Mouse (Mus musculus): Measurements from ENCODE around the gene Stpg3. TPM values are rescaled to one million over a fixed set of nuclear protein-coding genes. Genes with fewer than 3 reads are reported as not detected.

The Stpg3 gene
- polyA plus RNA-seq, 1 experiment = not detected

DNA sequence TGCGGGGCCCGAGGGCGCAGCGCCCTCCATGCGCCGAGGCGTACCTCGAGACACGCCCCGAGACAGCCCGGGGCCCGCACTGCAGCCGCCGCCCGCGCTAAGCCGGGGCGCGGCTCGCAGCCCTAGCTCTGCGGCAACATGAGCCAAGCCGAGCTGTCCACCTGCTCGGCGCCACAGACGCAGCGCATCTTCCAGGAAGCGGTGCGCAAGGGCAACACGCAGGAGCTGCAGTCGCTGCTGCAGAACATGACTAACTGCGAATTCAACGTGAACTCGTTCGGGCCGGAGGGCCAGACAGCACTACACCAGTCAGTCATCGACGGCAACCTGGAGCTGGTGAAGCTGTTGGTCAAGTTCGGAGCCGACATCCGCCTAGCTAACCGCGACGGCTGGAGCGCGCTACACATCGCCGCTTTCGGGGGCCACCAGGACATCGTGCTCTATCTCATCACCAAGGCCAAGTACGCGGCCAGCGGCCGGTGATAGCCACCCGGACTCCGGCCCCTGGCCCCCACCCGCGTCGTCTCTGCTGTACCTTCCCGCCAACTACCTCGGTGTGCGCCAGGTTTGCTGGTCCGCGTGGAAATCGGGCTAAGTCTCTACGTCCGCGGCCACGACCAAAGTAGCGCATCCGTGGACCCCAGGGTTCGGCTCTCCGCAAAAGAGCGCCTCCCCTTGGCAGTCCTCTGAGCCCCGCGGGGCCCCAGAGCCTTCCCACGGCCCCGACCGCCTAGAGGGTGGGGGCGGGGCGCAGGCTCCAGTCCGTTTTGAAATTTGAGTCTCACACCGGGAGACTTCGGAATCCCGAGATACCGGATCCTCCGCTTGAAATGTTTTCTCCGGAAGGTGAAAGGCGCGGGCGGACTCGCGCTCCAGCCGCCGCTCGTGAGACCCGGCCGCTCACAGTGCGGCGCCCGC, 33.2 kb downstream of the Stpg3 start:
- H3K79me3 ChIP-seq (ENCODE audit: low read depth) = no peaks in the 10 kb centered on the region
- H3ac ChIP-seq (ENCODE audit: control insufficient read depth, insufficient read length, low read depth) = peak overlapping the region; percentile 50

DNA sequence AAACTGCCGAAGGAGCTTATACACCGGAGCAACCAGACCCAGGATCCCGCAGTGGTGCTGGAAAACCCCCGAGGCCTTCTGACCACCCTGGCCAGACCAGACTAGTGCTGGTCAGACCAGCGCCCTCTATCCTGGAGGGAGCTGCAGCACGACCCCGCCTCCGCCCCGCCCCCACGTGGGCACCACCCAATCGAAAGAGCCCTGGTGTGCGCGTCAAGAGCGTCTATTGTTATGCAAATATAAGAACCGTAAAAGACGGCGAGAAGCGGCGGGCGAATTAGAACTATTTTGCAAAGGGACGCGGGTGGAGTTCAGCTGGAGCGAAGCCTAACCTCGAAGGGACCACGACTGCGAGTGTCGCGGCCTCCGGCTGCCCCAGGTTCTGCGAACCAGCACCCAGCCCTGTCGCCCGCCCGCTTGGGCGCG, 33.9 kb downstream of the Stpg3 start, which contains the start of gene Nrarp:
Nrarp (plus strand) TSS at position 281 of the 426 bp plus-strand sequence.
- Histone ChIP-seq H3K4me3 (ENCODE audit: insufficient read depth, poor library complexity, severe bottlenecking) (peak within 1 kb of the TSS; percentile 34), H3ac (ENCODE audit: control insufficient read depth, insufficient read length, low read depth) (peak within 1 kb of the TSS; percentile 50), H3K36me3 (ENCODE audit: control insufficient read depth, insufficient read depth) (no peaks in the 10 kb centered on the region), H3K79me2 (ENCODE audit: control insufficient read depth, insufficient read depth) (no peaks in the 10 kb centered on the region), H3K79me3 (ENCODE audit: low read depth) (no peaks in the 10 kb centered on the region), H3K27me3 (ENCODE audit: control insufficient read depth, insufficient read depth, insufficient read length) (peaks cover 5% of the 10 kb centered on the region)
- peak; percentile 35 for TF ChIP-seq MAX (IDR thresholded peaks at IDR 0.05)
- no peak for TF ChIP-seq FOSL1 (IDR thresholded peaks at IDR 0.05; ENCODE audit: insufficient read depth, low read length, poor library complexity, severe bottlenecking)
- peak; percentile 58 for TF ChIP-seq CTCF (IDR thresholded peaks at IDR 0.05; ENCODE audit: control insufficient read depth, insufficient read depth, insufficient read length)
- TF ChIP-seq MYOD1 (IDR thresholded peaks at IDR 0.05; ENCODE audit: control insufficient read depth, insufficient read length, low read depth) = no peak
- peak; percentile 54 for TF ChIP-seq USF1 (IDR thresholded peaks at IDR 0.05; ENCODE audit: low read depth)

More for the DNA sequence above, 33.2 kb downstream of the Stpg3 start:
- H3K4me3 ChIP-seq (ENCODE audit: insufficient read depth, poor library complexity, severe bottlenecking) = peak overlapping the region; percentile 34
- H3K36me3 ChIP-seq (ENCODE audit: control insufficient read depth, insufficient read depth) = no peaks in the 10 kb centered on the region
- TF ChIP-seq CEBPB (IDR thresholded peaks at IDR 0.05; ENCODE audit: low read depth) (no peak), FOSL1 (IDR thresholded peaks at IDR 0.05; ENCODE audit: insufficient read depth, low read length, poor library complexity, severe bottlenecking) (no peak), CTCF (IDR thresholded peaks at IDR 0.05; ENCODE audit: control insufficient read depth, insufficient read depth, insufficient read length) (no peak), MYOG (IDR thresholded peaks at IDR 0.05; ENCODE audit: control insufficient read depth, extremely low read depth, insufficient read length) (no peak), MYOD1 (IDR thresholded peaks at IDR 0.05; ENCODE audit: control insufficient read depth, insufficient read length, low read depth) (no peak), USF1 (IDR thresholded peaks at IDR 0.05; ENCODE audit: low read depth) (no peak), MAX (IDR thresholded peaks at IDR 0.05) (no peak)
- peaks cover 5% of the 10 kb centered on the region for H3K27me3 ChIP-seq (ENCODE audit: control insufficient read depth, insufficient read depth, insufficient read length)
- no peaks in the 10 kb centered on the region for H3K79me2 ChIP-seq (ENCODE audit: control insufficient read depth, insufficient read depth)

DNA sequence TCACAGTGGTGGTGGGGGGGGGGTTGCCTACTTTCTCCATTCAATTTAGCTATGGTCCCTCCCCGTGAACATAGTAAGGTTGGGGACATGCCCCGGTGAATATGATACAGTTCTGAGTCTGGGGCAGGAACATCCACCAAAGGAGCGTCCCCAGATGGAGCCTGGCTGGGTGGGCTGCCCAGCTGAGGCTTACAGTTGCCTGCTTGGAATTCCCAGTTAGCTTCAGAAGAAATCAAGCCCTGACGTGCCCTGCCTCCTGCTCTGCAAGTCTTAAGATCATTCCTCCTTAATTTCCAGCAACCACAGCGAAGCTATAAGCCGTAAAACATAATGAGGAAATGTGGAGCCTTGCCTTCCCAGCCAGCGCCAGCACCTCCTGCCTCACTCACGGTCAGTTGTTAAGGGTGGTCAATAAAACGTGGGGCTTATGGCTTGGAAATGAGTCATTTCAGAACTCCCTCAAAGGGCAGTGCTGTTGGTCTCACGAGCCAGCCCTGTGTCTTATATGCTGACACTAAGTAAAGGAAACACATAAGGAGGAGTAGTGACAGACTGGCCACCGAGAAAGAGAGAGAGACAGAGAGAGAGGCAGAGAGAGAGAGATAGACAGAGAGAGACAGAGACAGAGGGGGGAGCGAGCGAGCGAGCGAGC, 34.7 kb downstream of the Stpg3 start:
- H3K27me3 ChIP-seq (ENCODE audit: control insufficient read depth, insufficient read depth, insufficient read length) = peaks cover 4% of the 10 kb centered on the region
- TF ChIP-seq CEBPB (IDR thresholded peaks at IDR 0.05; ENCODE audit: low read depth) (no peak), FOSL1 (IDR thresholded peaks at IDR 0.05; ENCODE audit: insufficient read depth, low read length, poor library complexity, severe bottlenecking) (no peak), CTCF (IDR thresholded peaks at IDR 0.05; ENCODE audit: control insufficient read depth, insufficient read depth, insufficient read length) (no peak), MYOG (IDR thresholded peaks at IDR 0.05; ENCODE audit: control insufficient read depth, extremely low read depth, insufficient read length) (no peak), MAX (IDR thresholded peaks at IDR 0.05) (no peak), MYOD1 (IDR thresholded peaks at IDR 0.05; ENCODE audit: control insufficient read depth, insufficient read length, low read depth) (no peak), USF1 (IDR thresholded peaks at IDR 0.05; ENCODE audit: low read depth) (no peak)
- H3K36me3 ChIP-seq (ENCODE audit: control insufficient read depth, insufficient read depth) = no peaks in the 10 kb centered on the region
- no peaks in the 10 kb centered on the region for H3K79me3 ChIP-seq (ENCODE audit: low read depth)
- H3K79me2 ChIP-seq (ENCODE audit: control insufficient read depth, insufficient read depth) = no peaks in the 10 kb centered on the region
- no peak overlapping the region for H3K4me3 ChIP-seq (ENCODE audit: insufficient read depth, poor library complexity, severe bottlenecking)
- H3ac ChIP-seq (ENCODE audit: control insufficient read depth, insufficient read length, low read depth) = no peak overlapping the region

DNA sequence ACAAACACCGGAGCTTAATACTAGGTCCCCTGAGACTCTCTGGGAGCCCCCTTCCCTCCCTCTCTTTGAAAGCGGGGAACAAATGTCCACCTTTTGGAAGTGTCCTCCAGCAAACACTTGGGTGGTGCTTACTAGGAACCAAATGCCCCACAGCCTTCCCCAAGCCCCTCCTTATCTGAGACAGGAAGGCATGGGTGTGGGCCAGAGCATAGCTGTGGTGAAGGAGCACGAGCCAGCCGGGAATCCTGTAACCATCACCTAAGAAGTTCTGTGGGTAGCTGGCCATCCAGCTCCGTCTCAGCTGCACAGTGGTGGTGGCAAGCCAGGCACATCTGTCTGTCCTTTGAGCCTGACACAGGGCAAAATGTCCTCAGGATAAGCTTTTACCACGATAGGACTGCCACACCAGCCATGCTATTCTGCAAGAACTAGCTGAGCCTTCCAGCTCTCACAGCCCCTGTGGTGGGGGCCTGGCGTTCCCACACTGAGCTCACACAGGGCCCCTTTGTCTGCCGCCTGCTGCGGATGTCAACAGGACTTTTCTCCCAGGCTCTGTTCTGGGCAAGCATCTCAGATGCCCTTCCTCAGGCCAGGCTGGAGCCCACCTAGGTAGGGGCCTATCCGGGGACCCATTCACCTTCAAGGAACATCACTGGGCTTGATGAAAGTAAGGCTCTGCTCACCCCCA, 36.0 kb downstream of the Stpg3 start:
- Histone ChIP-seq H3K79me2 (ENCODE audit: control insufficient read depth, insufficient read depth) (no peaks in the 10 kb centered on the region), H3K79me3 (ENCODE audit: low read depth) (no peaks in the 10 kb centered on the region), H3K4me3 (ENCODE audit: insufficient read depth, poor library complexity, severe bottlenecking) (no peak overlapping the region), H3ac (ENCODE audit: control insufficient read depth, insufficient read length, low read depth) (no peak overlapping the region), H3K27me3 (ENCODE audit: control insufficient read depth, insufficient read depth, insufficient read length) (no peaks in the 10 kb centered on the region), H3K36me3 (ENCODE audit: control insufficient read depth, insufficient read depth) (no peaks in the 10 kb centered on the region)
- no peak for TF ChIP-seq MYOG (IDR thresholded peaks at IDR 0.05; ENCODE audit: control insufficient read depth, extremely low read depth, insufficient read length)
- no peak for TF ChIP-seq MYOD1 (IDR thresholded peaks at IDR 0.05; ENCODE audit: control insufficient read depth, insufficient read length, low read depth)
- TF ChIP-seq MAX (IDR thresholded peaks at IDR 0.05) = no peak
- TF ChIP-seq CEBPB (IDR thresholded peaks at IDR 0.05; ENCODE audit: low read depth) = no peak
- no peak for TF ChIP-seq CTCF (IDR thresholded peaks at IDR 0.05; ENCODE audit: control insufficient read depth, insufficient read depth, insufficient read length)
- no peak for TF ChIP-seq FOSL1 (IDR thresholded peaks at IDR 0.05; ENCODE audit: insufficient read depth, low read length, poor library complexity, severe bottlenecking)
- TF ChIP-seq USF1 (IDR thresholded peaks at IDR 0.05; ENCODE audit: low read depth) = no peak

DNA sequence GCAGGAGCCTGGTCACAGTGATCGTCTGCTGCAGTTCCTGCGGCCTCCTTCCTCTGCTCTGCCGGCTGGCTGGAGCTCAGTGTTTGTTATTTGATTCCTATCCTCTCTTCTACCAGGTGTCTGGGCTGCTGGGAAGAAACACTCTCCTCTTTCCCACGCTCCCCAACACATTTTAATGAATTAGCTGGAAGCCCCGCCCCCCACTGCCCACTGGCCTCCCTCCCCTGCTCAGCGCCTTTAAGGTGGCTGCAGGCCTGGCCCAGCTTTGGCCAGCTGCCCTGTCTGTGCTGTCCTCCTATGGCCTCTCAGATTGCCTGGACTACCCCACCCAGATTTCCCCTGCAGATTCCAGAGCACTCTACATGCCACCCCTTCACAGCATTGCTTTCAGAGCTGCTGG, 36.8 kb downstream of the Stpg3 start:
- Histone ChIP-seq H3K27me3 (ENCODE audit: control insufficient read depth, insufficient read depth, insufficient read length) (no peaks in the 10 kb centered on the region), H3K79me3 (ENCODE audit: low read depth) (no peaks in the 10 kb centered on the region), H3ac (ENCODE audit: control insufficient read depth, insufficient read length, low read depth) (no peak overlapping the region), H3K4me3 (ENCODE audit: insufficient read depth, poor library complexity, severe bottlenecking) (no peak overlapping the region), H3K79me2 (ENCODE audit: control insufficient read depth, insufficient read depth) (no peaks in the 10 kb centered on the region), H3K36me3 (ENCODE audit: control insufficient read depth, insufficient read depth) (no peaks in the 10 kb centered on the region)
- TF ChIP-seq FOSL1 (IDR thresholded peaks at IDR 0.05; ENCODE audit: insufficient read depth, low read length, poor library complexity, severe bottlenecking) (no peak), MAX (IDR thresholded peaks at IDR 0.05) (no peak), MYOG (IDR thresholded peaks at IDR 0.05; ENCODE audit: control insufficient read depth, extremely low read depth, insufficient read length) (no peak), MYOD1 (IDR thresholded peaks at IDR 0.05; ENCODE audit: control insufficient read depth, insufficient read length, low read depth) (no peak), CEBPB (IDR thresholded peaks at IDR 0.05; ENCODE audit: low read depth) (no peak), USF1 (IDR thresholded peaks at IDR 0.05; ENCODE audit: low read depth) (no peak), CTCF (IDR thresholded peaks at IDR 0.05; ENCODE audit: control insufficient read depth, insufficient read depth, insufficient read length) (no peak)

All from C2C12 (cell line).